Mouse (Mus musculus): ENCODE measurements around the gene Prdm16. TPM values are rescaled to one million over a fixed set of nuclear protein-coding genes. Genes with fewer than 3 reads are reported as not detected.
A peak's percentile ranks its signal among the peaks of the same experiment; 100 is the strongest.

Prdm16 gene
- polyA plus RNA-seq, 1 experiment from 2014 or later: 18.1 TPM

DNA sequence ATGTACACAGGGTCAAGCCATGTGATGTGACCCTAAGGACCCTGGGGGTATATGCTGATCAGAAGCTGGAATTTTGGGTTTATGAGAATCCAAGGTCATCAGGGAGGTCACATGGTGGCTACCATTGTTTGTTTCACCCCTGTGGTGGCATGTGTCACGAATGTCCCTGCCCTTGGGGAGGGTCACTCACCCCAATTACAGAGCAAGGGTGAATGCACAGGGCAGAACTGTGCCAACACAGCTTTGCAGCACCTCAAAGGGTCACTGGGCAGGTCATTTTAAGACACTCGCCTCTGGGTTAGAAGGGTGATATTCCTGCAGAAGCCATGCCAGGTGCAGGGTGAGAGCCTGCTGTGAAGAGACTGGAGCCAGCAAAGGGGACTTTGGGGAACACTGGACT lies 206.9 kb downstream of the Prdm16 start:
- Histone ChIP-seq H3K27ac (replicated peaks in 1 of 2; ENCODE audit: control insufficient read depth in 1 of 2, insufficient read depth in 1 of 2, low read depth in 2 of 2, low read length in 2 of 2) (no peak overlapping the region), H3K9me3 (ENCODE audit: control insufficient read depth, low read length) (no peaks in the 10 kb centered on the region), H3K36me3 (ENCODE audit: control insufficient read depth, insufficient read depth, low read length) (no peaks in the 10 kb centered on the region), H3K4me1 (ENCODE audit: control insufficient read depth in 2 of 2, insufficient read depth in 2 of 2, low read length in 2 of 2) (peaks cover 14 to 24% of the 10 kb centered on the region in 2 experiments), H3K9ac (ENCODE audit: low read length) (no peak overlapping the region), H3K4me2 (ENCODE audit: low read length) (no peak overlapping the region), H3K27me3 (ENCODE audit: control insufficient read depth, insufficient read depth, low read length) (no peaks in the 10 kb centered on the region; the same call in 1 of the 2 replicates), H3K4me3 (ENCODE audit: control insufficient read depth in 1 of 2, insufficient read depth in 1 of 2, low read depth in 1 of 2, low read length in 2 of 2) (no peak overlapping the region)
- WGBS: 82% methylated on average over 2 of the region's 2 CpGs
- no peak for ATAC-seq (ENCODE audit: insufficient number of reproducible peaks, insufficient read depth, low FRiP score, low read depth)

DNA sequence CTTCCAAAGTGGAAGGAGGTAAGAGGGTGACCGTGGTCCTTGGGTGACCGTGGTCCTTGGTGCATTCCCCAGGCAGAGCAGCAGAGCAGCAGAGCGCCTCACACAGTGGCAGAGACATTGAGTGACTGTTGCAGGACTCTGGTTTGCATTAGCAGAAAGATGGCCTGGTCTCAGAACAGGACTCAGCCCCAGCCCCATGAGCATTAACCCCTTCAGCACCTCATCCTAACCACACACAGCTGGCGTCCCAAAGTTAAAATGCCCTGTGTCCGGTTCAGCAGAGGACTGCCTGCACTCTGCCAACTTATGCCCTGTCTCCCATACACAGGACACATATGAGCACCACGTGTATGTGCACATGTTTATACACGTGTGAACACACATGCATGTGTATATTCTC lies 209.8 kb downstream of the Prdm16 start:
- no peaks in the 10 kb centered on the region for H3K9me3 ChIP-seq (ENCODE audit: control insufficient read depth, low read length)
- no peak overlapping the region for H3K27ac ChIP-seq (replicated peaks in 1 of 2; ENCODE audit: control insufficient read depth in 1 of 2, insufficient read depth in 1 of 2, low read depth in 2 of 2, low read length in 2 of 2)
- ATAC-seq (ENCODE audit: insufficient number of reproducible peaks, insufficient read depth, low FRiP score, low read depth): no peak
- peaks cover 35 to 52% of the 10 kb centered on the region in 2 experiments for H3K4me1 ChIP-seq (ENCODE audit: control insufficient read depth in 2 of 2, insufficient read depth in 2 of 2, low read length in 2 of 2)
- H3K4me3 ChIP-seq (ENCODE audit: control insufficient read depth in 1 of 2, insufficient read depth in 1 of 2, low read depth in 1 of 2, low read length in 2 of 2): no peak overlapping the region
- H3K4me2 ChIP-seq (ENCODE audit: low read length): no peak overlapping the region
- H3K36me3 ChIP-seq (ENCODE audit: control insufficient read depth, insufficient read depth, low read length): no peaks in the 10 kb centered on the region
- H3K9ac ChIP-seq (ENCODE audit: low read length): no peak overlapping the region
- WGBS: 64% methylated on average over 7 of the region's 7 CpGs
- no peaks in the 10 kb centered on the region; the same call in 1 of the 2 replicates for H3K27me3 ChIP-seq (ENCODE audit: control insufficient read depth, insufficient read depth, low read length)

DNA sequence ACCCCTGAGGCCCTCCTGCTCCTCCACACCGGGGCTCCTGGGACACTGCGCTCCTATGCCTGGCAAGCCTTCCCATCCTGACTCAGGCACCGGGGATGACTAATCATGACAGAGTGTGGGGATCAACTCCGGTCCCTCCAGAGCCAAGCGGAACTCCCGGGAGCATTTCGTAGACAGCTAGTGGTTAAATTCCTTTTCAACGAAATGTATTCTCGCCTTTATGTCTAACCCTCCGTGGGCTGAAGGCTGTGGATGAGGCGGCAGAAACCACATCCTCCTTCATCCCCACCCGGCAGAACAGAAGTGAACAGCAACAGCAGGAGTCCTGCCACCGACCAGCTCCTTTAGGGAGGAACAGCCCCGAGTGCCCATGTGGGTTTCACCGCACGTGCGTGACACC lies 211.4 kb downstream of the Prdm16 start:
- H3K9ac ChIP-seq (ENCODE audit: low read length): 0 out of 2 replicates have a peak overlapping the region, but pooled peaks have one; percentile 30
- peaks cover 35 to 52% of the 10 kb centered on the region in 2 experiments for H3K4me1 ChIP-seq (ENCODE audit: control insufficient read depth in 2 of 2, insufficient read depth in 2 of 2, low read length in 2 of 2)
- ATAC-seq (ENCODE audit: insufficient number of reproducible peaks, insufficient read depth, low FRiP score, low read depth): no peak
- H3K4me2 ChIP-seq (ENCODE audit: low read length): no peak overlapping the region
- WGBS: 50% methylated on average over 17 of the region's 17 CpGs
- H3K36me3 ChIP-seq (ENCODE audit: control insufficient read depth, insufficient read depth, low read length): no peaks in the 10 kb centered on the region
- no peak overlapping the region for H3K4me3 ChIP-seq (ENCODE audit: control insufficient read depth in 1 of 2, insufficient read depth in 1 of 2, low read depth in 1 of 2, low read length in 2 of 2)
- peak overlapping the region in 1 of 2 experiments; percentile 68; a peak in 1 of 4 replicates for H3K27ac ChIP-seq (replicated peaks in 1 of 2; ENCODE audit: control insufficient read depth in 1 of 2, insufficient read depth in 1 of 2, low read depth in 2 of 2, low read length in 2 of 2)
- peaks cover 4% of the 10 kb centered on the region for H3K27me3 ChIP-seq (ENCODE audit: control insufficient read depth, insufficient read depth, low read length)
- no peaks in the 10 kb centered on the region for H3K9me3 ChIP-seq (ENCODE audit: control insufficient read depth, low read length)

DNA sequence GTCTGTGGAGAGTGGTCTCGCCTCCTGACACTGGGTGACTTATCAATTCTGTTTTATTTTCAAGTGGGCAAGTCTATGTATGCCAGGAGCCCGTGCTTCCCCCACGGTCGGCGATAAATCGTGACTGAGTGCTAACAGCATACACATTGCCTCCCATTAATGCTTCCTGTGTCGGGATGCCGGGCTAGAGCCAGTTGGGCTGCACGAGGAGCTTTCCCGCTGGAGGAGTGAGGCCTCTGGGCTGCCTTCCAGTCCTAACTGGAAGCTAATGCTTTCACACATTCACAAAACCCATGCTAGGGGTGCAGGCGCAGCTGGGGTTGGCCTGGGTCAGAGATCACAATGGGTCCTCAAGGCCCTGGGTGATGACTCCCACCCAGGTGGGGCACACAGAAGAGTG lies 212.0 kb downstream of the Prdm16 start:
- H3K4me3 ChIP-seq (ENCODE audit: control insufficient read depth in 1 of 2, insufficient read depth in 1 of 2, low read depth in 1 of 2, low read length in 2 of 2): no peak overlapping the region
- H3K27ac ChIP-seq (replicated peaks in 1 of 2; ENCODE audit: control insufficient read depth in 1 of 2, insufficient read depth in 1 of 2, low read depth in 2 of 2, low read length in 2 of 2): peak overlapping the region; percentile 25 to 68; a peak in 3 of 4 replicates
- H3K36me3 ChIP-seq (ENCODE audit: control insufficient read depth, insufficient read depth, low read length): no peaks in the 10 kb centered on the region
- ATAC-seq (ENCODE audit: insufficient number of reproducible peaks, insufficient read depth, low FRiP score, low read depth): 0 out of 2 replicates have a peak, but pooled peaks have one; percentile 17
- H3K4me1 ChIP-seq (ENCODE audit: control insufficient read depth in 2 of 2, insufficient read depth in 2 of 2, low read length in 2 of 2): peaks cover 35 to 52% of the 10 kb centered on the region in 2 experiments
- H3K9ac ChIP-seq (ENCODE audit: low read length): 0 out of 2 replicates have a peak overlapping the region, but pooled peaks have one; percentile 30
- H3K9me3 ChIP-seq (ENCODE audit: control insufficient read depth, low read length): no peaks in the 10 kb centered on the region
- 15% methylated on average over 11 of the region's 11 CpGs for WGBS
- H3K27me3 ChIP-seq (ENCODE audit: control insufficient read depth, insufficient read depth, low read length): peaks cover 4% of the 10 kb centered on the region
- H3K4me2 ChIP-seq (ENCODE audit: low read length): 0 out of 2 replicates have a peak overlapping the region, but pooled peaks have one; percentile 15

DNA sequence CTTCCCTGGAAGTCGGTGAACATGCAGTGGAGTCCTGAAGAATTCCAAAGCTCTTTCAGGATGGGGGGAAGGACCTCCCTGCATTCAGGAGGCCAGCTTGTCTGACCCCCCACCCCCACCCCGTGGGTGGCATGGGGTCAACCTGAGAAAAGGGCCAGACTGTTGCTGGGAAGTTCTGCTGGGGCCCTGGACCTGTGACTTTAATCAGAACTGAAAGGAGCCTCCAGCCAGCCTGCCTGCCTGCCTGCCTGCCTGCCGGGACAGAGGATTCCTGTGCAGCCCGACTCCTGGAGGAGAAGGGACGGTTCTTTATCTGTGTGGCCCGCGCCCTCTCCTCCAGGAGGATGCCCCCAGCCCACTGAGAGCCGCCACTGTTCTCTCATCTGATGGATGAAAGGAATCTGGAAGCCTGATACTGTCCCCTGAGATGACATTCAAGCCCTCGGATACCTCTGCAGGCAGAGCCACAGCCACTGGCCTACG lies 214.2 kb downstream of the Prdm16 start:
- peaks cover 37 to 52% of the 10 kb centered on the region in 2 experiments for H3K4me1 ChIP-seq (ENCODE audit: control insufficient read depth in 2 of 2, insufficient read depth in 2 of 2, low read length in 2 of 2)

DNA sequence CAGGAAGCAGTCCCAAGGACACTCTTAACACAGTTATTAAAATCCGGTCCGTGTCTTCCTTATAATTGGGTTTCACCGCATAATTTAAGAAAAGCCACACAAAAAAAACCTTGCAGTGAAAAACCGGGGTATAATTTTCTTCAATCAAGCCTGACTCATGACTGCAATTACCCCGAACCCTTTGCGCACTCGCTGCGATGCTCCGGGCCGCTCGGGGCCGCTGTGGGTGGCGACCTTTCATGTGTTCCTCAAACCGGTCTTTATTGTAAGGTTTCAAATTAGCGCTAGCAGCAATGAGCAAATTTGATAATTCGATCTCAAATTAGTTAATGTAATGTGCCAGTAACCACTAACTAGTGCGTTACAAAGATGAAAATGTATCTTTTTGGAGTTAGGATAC lies 215.9 kb downstream of the Prdm16 start:
- ATAC-seq (ENCODE audit: insufficient number of reproducible peaks, insufficient read depth, low FRiP score, low read depth): no peak
- Histone ChIP-seq H3K4me2 (ENCODE audit: low read length) (no peak overlapping the region), H3K27me3 (ENCODE audit: control insufficient read depth, insufficient read depth, low read length) (peaks cover 4% of the 10 kb centered on the region), H3K27ac (replicated peaks in 1 of 2; ENCODE audit: control insufficient read depth in 1 of 2, insufficient read depth in 1 of 2, low read depth in 2 of 2, low read length in 2 of 2) (no peak overlapping the region), H3K9ac (ENCODE audit: low read length) (no peak overlapping the region), H3K4me3 (ENCODE audit: control insufficient read depth in 1 of 2, insufficient read depth in 1 of 2, low read depth in 1 of 2, low read length in 2 of 2) (no peak overlapping the region), H3K36me3 (ENCODE audit: control insufficient read depth, insufficient read depth, low read length) (no peaks in the 10 kb centered on the region), H3K9me3 (ENCODE audit: control insufficient read depth, low read length) (peaks cover 3% of the 10 kb centered on the region; the same call in 1 of the 2 replicates), H3K4me1 (ENCODE audit: control insufficient read depth in 2 of 2, insufficient read depth in 2 of 2, low read length in 2 of 2) (peaks cover 35 to 37% of the 10 kb centered on the region in 2 experiments)
- 91% methylated on average over 17 of the region's 17 CpGs for WGBS

More for the DNA sequence above, 214.2 kb downstream of the Prdm16 start:
- H3K36me3 ChIP-seq (ENCODE audit: control insufficient read depth, insufficient read depth, low read length): no peaks in the 10 kb centered on the region
- no peak overlapping the region for H3K4me2 ChIP-seq (ENCODE audit: low read length)
- peaks cover 3% of the 10 kb centered on the region; the same call in 1 of the 2 replicates for H3K9me3 ChIP-seq (ENCODE audit: control insufficient read depth, low read length)
- 7% methylated on average over 9 of the region's 10 CpGs for WGBS
- ATAC-seq (ENCODE audit: insufficient number of reproducible peaks, insufficient read depth, low FRiP score, low read depth): no peak
- H3K4me3 ChIP-seq (ENCODE audit: control insufficient read depth in 1 of 2, insufficient read depth in 1 of 2, low read depth in 1 of 2, low read length in 2 of 2): no peak overlapping the region
- peak overlapping the region in 1 of 2 experiments; percentile 47; a peak in 1 of 4 replicates for H3K27ac ChIP-seq (replicated peaks in 1 of 2; ENCODE audit: control insufficient read depth in 1 of 2, insufficient read depth in 1 of 2, low read depth in 2 of 2, low read length in 2 of 2)
- H3K27me3 ChIP-seq (ENCODE audit: control insufficient read depth, insufficient read depth, low read length): peaks cover 4% of the 10 kb centered on the region
- H3K9ac ChIP-seq (ENCODE audit: low read length): peak overlapping the region; percentile 46; the same call in 1 of the 2 replicates

DNA sequence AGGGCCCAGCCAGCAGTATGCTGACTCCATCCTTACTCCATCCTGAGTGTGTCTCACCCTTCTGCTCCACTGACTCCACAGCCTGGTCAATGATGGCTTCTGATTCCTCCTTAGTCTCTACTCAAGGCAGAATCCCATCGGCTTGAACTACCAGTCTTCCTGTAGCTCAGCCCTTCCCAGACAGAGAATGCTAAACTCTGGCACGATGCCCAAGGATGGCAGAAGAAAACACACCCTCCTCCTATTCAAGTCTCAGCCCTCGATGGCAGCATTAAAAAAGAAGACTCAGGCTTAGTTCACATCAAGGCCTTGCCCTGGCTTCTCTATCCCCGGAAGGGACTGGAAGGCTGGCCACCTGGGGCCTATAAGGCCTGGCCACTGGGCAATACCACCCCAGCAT lies 216.9 kb downstream of the Prdm16 start:
- Histone ChIP-seq H3K4me1 (ENCODE audit: control insufficient read depth in 2 of 2, insufficient read depth in 2 of 2, low read length in 2 of 2) (peaks cover 27 to 28% of the 10 kb centered on the region in 2 experiments), H3K9me3 (ENCODE audit: control insufficient read depth, low read length) (peaks cover 3% of the 10 kb centered on the region; the same call in 1 of the 2 replicates), H3K9ac (ENCODE audit: low read length) (no peak overlapping the region), H3K36me3 (ENCODE audit: control insufficient read depth, insufficient read depth, low read length) (no peaks in the 10 kb centered on the region), H3K27ac (replicated peaks in 1 of 2; ENCODE audit: control insufficient read depth in 1 of 2, insufficient read depth in 1 of 2, low read depth in 2 of 2, low read length in 2 of 2) (no peak overlapping the region), H3K27me3 (ENCODE audit: control insufficient read depth, insufficient read depth, low read length) (peaks cover 4% of the 10 kb centered on the region), H3K4me3 (ENCODE audit: control insufficient read depth in 1 of 2, insufficient read depth in 1 of 2, low read depth in 1 of 2, low read length in 2 of 2) (no peak overlapping the region), H3K4me2 (ENCODE audit: low read length) (no peak overlapping the region)
- 74% methylated on average over 4 of the region's 4 CpGs for WGBS
- no peak for ATAC-seq (ENCODE audit: insufficient number of reproducible peaks, insufficient read depth, low FRiP score, low read depth)

Data from heart, embryonic 14.5 days (tissue).